Mouse (Mus musculus) neural tube, embryonic 15.5 days (tissue): ENCODE measurements at regions not wholly inside any gene's neighbourhood (a gene's known extent, or its start where the extent isn't known, plus 50 kb on each side); places are given as distances from the start of the nearest gene placed in this dataset.

Source experiments
- ATAC-seq: fragments of 200-750 bp; cut with Nextera tagmentation; 2 replicates; pipeline ENCODE4 v1.8.0; 2017; ENCODE audit warnings: mild to moderate bottlenecking, moderate TSS enrichment, moderate library complexity; ENCODE audit not compliant: low FRiP score
- H3K27ac ChIP-seq: fragments of 300-500 bp; sonication (generic); replicated peaks from 2 replicates; pipeline ENCODE4 v1.5.1; 2015; ENCODE audit warnings: mild to moderate bottlenecking, inconsistent platforms
- H3K27me3 ChIP-seq: fragments of 300-500 bp; sonication (generic); replicated peaks from 2 replicates; pipeline ENCODE4 v1.6.1; 2015; ENCODE audit warnings: inconsistent platforms
- H3K36me3 ChIP-seq: fragments of 300-500 bp; sonication (generic); 2 replicates; pipeline ENCODE4 v1.6.1; 2015; ENCODE audit warnings: inconsistent platforms
- H3K4me1 ChIP-seq: fragments of 300-500 bp; sonication (generic); 2 replicates; pipeline ENCODE4 v1.6.1; 2015; ENCODE audit warnings: inconsistent platforms
- H3K4me2 ChIP-seq: fragments of 300-500 bp; sonication (generic); 2 replicates; pipeline ENCODE4 v1.6.1; 2015; ENCODE audit warnings: inconsistent platforms, mild to moderate bottlenecking, moderate library complexity
- H3K4me3 ChIP-seq: fragments of 300-500 bp; sonication (generic); replicated peaks from 2 replicates; pipeline ENCODE4 v1.5.1; 2015; ENCODE audit warnings: mild to moderate bottlenecking, inconsistent platforms
- H3K9ac ChIP-seq: fragments of 300-500 bp; sonication (generic); replicated peaks from 2 replicates; pipeline ENCODE4 v1.6.1; 2015; ENCODE audit warnings: mild to moderate bottlenecking, inconsistent platforms
- H3K9me3 ChIP-seq: fragments of 300-500 bp; sonication (generic); replicated peaks from 2 replicates; pipeline ENCODE4 v1.6.1; 2016; ENCODE audit warnings: inconsistent platforms
- WGBS: fragments of 180-500 bp; shearing (Covaris S2); methylation state at CpG from one replicate; pipeline ENCODE4 v1.1.7; 2015; ENCODE audit warnings: mixed read lengths; 5-methylcytosine and 5-hydroxymethylcytosine counted together

DNA sequence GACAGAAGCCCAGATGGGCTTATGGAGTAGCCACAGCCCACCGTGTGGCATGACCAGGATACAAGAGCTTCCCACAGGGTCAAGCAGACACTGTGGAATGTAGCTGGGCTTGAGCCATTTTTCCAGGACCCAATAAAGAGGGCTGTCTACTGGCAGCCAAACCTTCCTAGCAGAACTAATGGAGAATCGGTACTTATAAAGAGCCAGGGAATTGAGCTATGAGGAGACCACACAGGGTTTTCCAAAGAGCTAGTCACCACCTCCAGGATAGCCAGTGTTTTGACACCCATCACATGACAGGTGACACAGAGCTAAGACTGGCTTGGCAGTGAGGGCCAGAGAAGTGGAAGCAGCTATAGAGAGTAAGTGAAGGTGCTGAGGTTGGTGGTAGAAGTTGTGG is 149.9 kb downstream of the Map2k4 start:
- no peaks in the 10 kb centered on the region for H3K9me3 ChIP-seq
- no peak for ATAC-seq
- no peak overlapping the region for H3K9ac ChIP-seq
- WGBS: 82% methylated on average over 2 of the region's 2 CpGs
- no peak overlapping the region for H3K4me2 ChIP-seq
- H3K4me1 ChIP-seq: no peaks in the 10 kb centered on the region
- H3K27ac ChIP-seq: no peak overlapping the region
- no peaks in the 10 kb centered on the region for H3K27me3 ChIP-seq
- H3K36me3 ChIP-seq: no peaks in the 10 kb centered on the region
- H3K4me3 ChIP-seq: no peak overlapping the region

DNA sequence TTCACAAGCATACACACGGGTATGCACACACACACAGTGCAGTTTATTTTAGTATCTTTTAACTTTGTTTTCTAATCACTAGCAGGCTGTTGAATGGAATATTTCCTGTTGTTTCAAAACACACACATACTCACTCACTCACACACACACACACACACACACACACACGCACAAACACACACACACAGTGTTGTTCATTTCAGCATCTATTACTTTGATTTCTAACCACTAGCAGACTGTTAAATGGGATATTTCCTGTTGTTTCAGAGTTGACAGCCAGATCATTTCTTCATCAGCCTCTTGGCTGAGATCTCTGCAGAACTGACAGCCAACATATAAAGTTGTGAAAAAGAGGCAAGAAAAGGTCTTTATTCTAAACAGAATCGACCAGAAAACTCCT is 150.9 kb downstream of the Map2k4 start:
- Histone ChIP-seq H3K4me2 (no peak overlapping the region), H3K9ac (no peak overlapping the region), H3K27me3 (no peaks in the 10 kb centered on the region), H3K4me3 (no peak overlapping the region), H3K36me3 (no peaks in the 10 kb centered on the region), H3K4me1 (no peaks in the 10 kb centered on the region), H3K27ac (no peak overlapping the region), H3K9me3 (no peaks in the 10 kb centered on the region)
- no peak for ATAC-seq
- 82% methylated on average over 3 of the region's 3 CpGs for WGBS

DNA sequence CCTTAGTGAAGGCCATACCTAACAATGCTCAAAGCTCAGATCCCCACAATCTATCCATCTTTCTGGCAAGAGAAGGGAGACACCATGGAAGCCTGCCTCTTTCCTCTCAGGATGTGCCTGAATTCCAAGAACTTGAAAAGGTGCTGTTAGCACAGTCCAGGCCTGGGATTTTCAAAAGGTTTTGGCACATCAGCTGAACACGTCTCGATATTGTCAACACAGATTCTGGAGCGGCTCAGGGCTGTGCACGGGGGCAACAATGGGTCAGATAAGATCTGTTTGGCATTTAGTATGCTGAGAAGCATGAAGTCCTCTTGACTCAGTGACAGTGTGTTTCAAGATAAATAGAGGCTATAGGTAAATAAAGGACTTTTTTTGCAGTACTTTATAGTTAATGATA is 152.8 kb downstream of the Map2k4 start:
- no peak overlapping the region for H3K27ac ChIP-seq
- H3K4me3 ChIP-seq: no peak overlapping the region
- H3K4me2 ChIP-seq: no peak overlapping the region
- H3K9me3 ChIP-seq: no peaks in the 10 kb centered on the region
- no peaks in the 10 kb centered on the region for H3K4me1 ChIP-seq
- no peak overlapping the region for H3K9ac ChIP-seq
- H3K36me3 ChIP-seq: no peaks in the 10 kb centered on the region
- WGBS: 85% methylated on average over 4 of the region's 4 CpGs
- no peak for ATAC-seq
- no peaks in the 10 kb centered on the region for H3K27me3 ChIP-seq

DNA sequence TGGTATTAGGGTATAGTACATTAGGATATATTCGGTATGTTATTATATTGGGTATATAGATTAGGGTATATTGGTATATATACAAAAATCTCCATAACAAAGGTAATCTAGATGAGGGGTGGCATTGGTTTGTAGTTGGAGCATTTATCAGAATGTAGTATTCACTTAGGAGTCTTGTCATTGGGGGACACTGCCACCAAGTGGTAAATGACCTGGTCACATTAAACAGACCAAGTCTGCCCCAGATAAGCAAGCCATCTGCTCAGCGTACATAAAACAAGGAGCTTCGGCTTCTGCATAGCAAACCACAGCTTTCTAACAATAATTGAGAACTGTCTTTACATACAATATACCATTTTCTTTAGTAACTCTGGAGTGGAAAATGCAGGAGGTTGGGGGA is 156.9 kb downstream of the Map2k4 start:
- no peak overlapping the region for H3K9ac ChIP-seq
- no peaks in the 10 kb centered on the region for H3K36me3 ChIP-seq
- ATAC-seq: no peak
- no peaks in the 10 kb centered on the region for H3K27me3 ChIP-seq
- H3K4me2 ChIP-seq: no peak overlapping the region
- H3K4me3 ChIP-seq: no peak overlapping the region
- no peaks in the 10 kb centered on the region for H3K9me3 ChIP-seq
- WGBS: 73% methylated on average over 3 of the region's 3 CpGs
- no peak overlapping the region for H3K27ac ChIP-seq
- no peaks in the 10 kb centered on the region for H3K4me1 ChIP-seq

- Histone ChIP-seq H3K9me3 (no peaks in the 10 kb centered on the region), H3K27me3 (no peaks in the 10 kb centered on the region), H3K36me3 (no peaks in the 10 kb centered on the region), H3K4me1 (no peaks in the 10 kb centered on the region), H3K4me2 (no peak overlapping the region), H3K9ac (no peak overlapping the region), H3K4me3 (no peak overlapping the region), H3K27ac (no peak overlapping the region)
- WGBS: 61% methylated on average over 1 of the region's 1 CpGs
- no peak for ATAC-seq
Observed at GRCm38 (mm10) chr11:65630436-65630835, 157.7 kb downstream of the Map2k4 start.

GRCm38 (mm10) chr11:65629320-65629719 is 158.8 kb downstream of the Map2k4 start:
- Histone ChIP-seq H3K27me3 (no peaks in the 10 kb centered on the region), H3K4me3 (no peak overlapping the region), H3K4me1 (no peaks in the 10 kb centered on the region), H3K36me3 (no peaks in the 10 kb centered on the region), H3K9me3 (no peaks in the 10 kb centered on the region), H3K27ac (no peak overlapping the region), H3K9ac (no peak overlapping the region), H3K4me2 (no peak overlapping the region)
- no peak for ATAC-seq
- 95% methylated on average over 5 of the region's 5 CpGs for WGBS

- Histone ChIP-seq H3K9me3 (no peaks in the 10 kb centered on the region), H3K4me2 (no peak overlapping the region), H3K27me3 (no peaks in the 10 kb centered on the region), H3K9ac (no peak overlapping the region), H3K36me3 (no peaks in the 10 kb centered on the region), H3K27ac (no peak overlapping the region), H3K4me3 (no peak overlapping the region), H3K4me1 (no peaks in the 10 kb centered on the region)
- WGBS: 88% methylated on average over 4 of the region's 4 CpGs
- no peak for ATAC-seq
Observed at GRCm38 (mm10) chr11:65618976-65619375, 169.1 kb downstream of the Map2k4 start.

- Histone ChIP-seq H3K36me3 (no peaks in the 10 kb centered on the region), H3K9me3 (no peaks in the 10 kb centered on the region), H3K27ac (no peak overlapping the region), H3K4me2 (no peak overlapping the region), H3K27me3 (no peaks in the 10 kb centered on the region), H3K4me1 (no peaks in the 10 kb centered on the region), H3K9ac (no peak overlapping the region), H3K4me3 (no peak overlapping the region)
- ATAC-seq: no peak
- WGBS: 95% methylated on average over 3 of the region's 3 CpGs
Observed at GRCm38 (mm10) chr11:65610536-65610935, 177.6 kb downstream of the Map2k4 start.

GRCm38 (mm10) chr11:65609056-65609455 is 179.0 kb downstream of the Map2k4 start:
- Histone ChIP-seq H3K27ac (no peak overlapping the region), H3K4me2 (no peak overlapping the region), H3K4me1 (no peaks in the 10 kb centered on the region), H3K27me3 (no peaks in the 10 kb centered on the region), H3K9me3 (no peaks in the 10 kb centered on the region), H3K36me3 (no peaks in the 10 kb centered on the region), H3K4me3 (no peak overlapping the region), H3K9ac (no peak overlapping the region)
- WGBS: 70% methylated on average over 4 of the region's 4 CpGs
- no peak for ATAC-seq

DNA sequence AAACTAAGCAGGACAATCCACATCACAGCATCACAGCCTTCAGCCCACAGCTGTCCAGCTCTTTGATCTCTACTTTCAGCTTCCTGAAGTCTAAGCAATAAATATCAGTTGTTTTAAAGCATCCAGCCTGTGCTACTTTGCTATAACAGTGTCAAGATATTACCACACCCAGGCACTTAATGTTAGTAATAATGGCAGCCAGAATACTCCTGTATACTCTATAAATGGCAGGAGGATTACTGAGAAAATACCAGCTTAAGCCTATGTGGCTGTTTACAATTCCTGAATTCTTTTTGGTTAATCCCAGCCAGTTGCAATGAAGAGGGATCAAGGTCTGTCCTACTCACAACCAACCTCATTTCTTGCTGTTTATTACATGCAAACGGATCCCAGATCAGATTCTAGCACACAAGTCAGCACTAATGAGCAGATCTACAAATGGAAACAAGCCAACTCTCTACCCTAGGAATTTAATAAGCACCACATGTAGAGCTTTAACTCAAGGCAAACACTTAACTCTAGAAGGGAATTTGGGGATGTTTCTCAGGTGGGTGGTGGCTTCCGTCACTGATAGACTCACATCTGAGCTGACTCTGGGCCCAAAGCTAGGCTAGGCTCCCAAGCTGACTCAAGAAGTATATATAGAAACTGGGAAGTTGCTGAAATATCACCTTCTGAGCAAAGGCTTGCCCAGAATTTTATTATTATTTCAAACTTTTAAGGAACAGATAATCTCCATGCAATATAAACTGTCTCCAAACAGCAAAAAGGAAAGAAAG is 190.6 kb downstream of the Map2k4 start:
- ATAC-seq: no peak
- H3K4me1 ChIP-seq: no peaks in the 10 kb centered on the region
- no peaks in the 10 kb centered on the region for H3K9me3 ChIP-seq
- no peak overlapping the region for H3K27ac ChIP-seq
- WGBS: 74% methylated on average over 2 of the region's 2 CpGs
- no peak overlapping the region for H3K9ac ChIP-seq
- no peaks in the 10 kb centered on the region for H3K36me3 ChIP-seq
- H3K4me2 ChIP-seq: no peak overlapping the region
- no peaks in the 10 kb centered on the region for H3K27me3 ChIP-seq
- no peak overlapping the region for H3K4me3 ChIP-seq

GRCm38 (mm10) chr11:65588491-65588890 is 199.6 kb downstream of the Map2k4 start:
- WGBS: 71% methylated on average over 3 of the region's 3 CpGs
- Histone ChIP-seq H3K4me3 (no peak overlapping the region), H3K36me3 (no peaks in the 10 kb centered on the region), H3K9me3 (no peaks in the 10 kb centered on the region), H3K4me2 (no peak overlapping the region), H3K4me1 (no peaks in the 10 kb centered on the region), H3K27ac (no peak overlapping the region), H3K27me3 (no peaks in the 10 kb centered on the region), H3K9ac (no peak overlapping the region)
- no peak for ATAC-seq

DNA sequence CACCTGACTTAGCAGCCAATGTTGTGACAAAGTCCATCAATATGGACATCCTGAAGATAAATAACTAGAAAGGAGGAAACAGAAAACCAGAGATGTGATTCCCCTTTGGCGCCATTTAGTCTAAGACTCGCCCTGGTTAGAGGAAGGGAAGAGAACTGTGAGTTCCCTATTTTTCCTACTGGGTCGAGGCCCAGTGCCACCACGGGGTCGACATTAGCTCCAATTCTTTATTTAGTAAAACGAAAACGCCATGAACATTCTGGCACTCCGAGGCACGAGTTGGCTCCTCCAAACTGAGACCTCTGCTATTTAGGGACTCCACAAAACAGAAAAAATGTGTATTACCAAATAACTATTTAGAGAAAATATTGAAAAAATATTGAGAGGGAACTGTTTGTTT is 220.3 kb downstream of the Map2k4 start:
- no peak overlapping the region for H3K9ac ChIP-seq
- ATAC-seq: no peak
- no peak overlapping the region for H3K27ac ChIP-seq
- H3K4me3 ChIP-seq: no peak overlapping the region
- no peaks in the 10 kb centered on the region for H3K36me3 ChIP-seq
- H3K27me3 ChIP-seq: no peaks in the 10 kb centered on the region
- 93% methylated on average over 9 of the region's 9 CpGs for WGBS
- H3K4me1 ChIP-seq: no peaks in the 10 kb centered on the region
- no peaks in the 10 kb centered on the region for H3K9me3 ChIP-seq
- H3K4me2 ChIP-seq: no peak overlapping the region
